ENCODE assay signal across 23 mouse cellular contexts in the genomic region with DNA sequence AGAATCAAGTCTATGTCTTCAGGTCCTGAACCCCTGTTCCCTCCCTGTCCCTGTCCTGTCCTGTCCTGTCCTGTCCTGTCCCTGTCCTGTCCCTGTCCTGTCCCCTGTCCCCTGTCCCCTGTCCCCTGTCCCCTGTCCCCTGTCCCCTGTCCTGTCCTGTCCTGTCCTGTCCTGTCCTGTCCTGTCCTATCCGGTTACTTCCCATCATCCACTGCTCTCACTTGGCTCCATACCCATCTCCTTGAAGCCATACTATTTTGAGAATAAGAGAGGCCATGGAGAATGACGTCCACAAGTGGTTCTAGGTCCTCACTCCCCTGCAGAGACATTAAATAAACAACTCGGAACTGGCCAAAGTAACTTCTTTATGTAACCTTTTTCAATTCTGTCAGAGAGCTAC.
"Had no signal": no experiment of that assay in that cellular context is flagged by ENCODE, and none has a peak within 500 bp of the region (broad histone marks: within the 10 kb centered on the region; RNA-seq: fewer than 3 reads in every experiment).

No protein-coding gene starts in this region.

- H3K27ac ChIP-seq: heart, embryonic 10.5 days; hindbrain, embryonic 13.5 days; hindbrain, embryonic 15.5 days; hindbrain, postnatal 0 days; kidney, embryonic 15.5 days; kidney, postnatal 0 days; limb, embryonic 13.5 days; limb, embryonic 15.5 days; liver, embryonic 12.5 days; liver, embryonic 14.5 days had no signal

- H3K9me3 ChIP-seq: heart, embryonic 10.5 days; hindbrain, embryonic 13.5 days; hindbrain, embryonic 15.5 days; kidney, embryonic 15.5 days; limb, embryonic 13.5 days; limb, embryonic 15.5 days; liver, embryonic 12.5 days had no signal

- H3K36me3 ChIP-seq: heart, embryonic 10.5 days; hindbrain, embryonic 13.5 days; hindbrain, embryonic 15.5 days; kidney, embryonic 15.5 days; limb, embryonic 13.5 days; limb, embryonic 15.5 days; liver, embryonic 12.5 days had no signal

- DNase-seq: gastrocnemius, postnatal 14 days; gastrocnemius, postnatal 36 days; heart, postnatal 14 days; kidney, adult 11 months; kidney, adult 2 months; kidney, adult 9 months; kidney, postnatal 14 days; kidney, postnatal 36 days; layer of hippocampus, adult 9-11 months; layer of hippocampus, postnatal 36 days; left cerebral cortex, postnatal 4 days had no signal

- H3K9ac ChIP-seq: hindbrain, embryonic 13.5 days; hindbrain, embryonic 15.5 days; kidney, embryonic 15.5 days; limb, embryonic 13.5 days; limb, embryonic 15.5 days; liver, embryonic 12.5 days; liver, embryonic 14.5 days had no signal

- H3K4me1 ChIP-seq: hindbrain, embryonic 13.5 days; hindbrain, embryonic 15.5 days; limb, embryonic 13.5 days; limb, embryonic 15.5 days; liver, embryonic 12.5 days had no signal

- H3K4me2 ChIP-seq: hindbrain, embryonic 13.5 days; hindbrain, embryonic 15.5 days; kidney, embryonic 15.5 days; limb, embryonic 13.5 days; limb, embryonic 15.5 days; liver, embryonic 12.5 days had no signal

- ATAC-seq: forebrain, embryonic 16.5 days; hindbrain, postnatal 0 days; intestine, embryonic 16.5 days; liver, embryonic 12.5 days had no signal

- H3K4me3 ChIP-seq: heart, embryonic 10.5 days; hindbrain, embryonic 13.5 days; hindbrain, embryonic 15.5 days; kidney, embryonic 15.5 days; limb, embryonic 13.5 days; limb, embryonic 15.5 days; liver, embryonic 12.5 days had no signal

- H3K27me3 ChIP-seq: hindbrain, embryonic 13.5 days; hindbrain, embryonic 15.5 days; kidney, embryonic 15.5 days; limb, embryonic 13.5 days; limb, embryonic 15.5 days; liver, embryonic 12.5 days had no signal
